Mouse (Mus musculus) midbrain, embryonic 14.5 days (tissue): ENCODE results near the gene Exosc7. TPM values are rescaled to one million over a fixed set of nuclear protein-coding genes. Genes with fewer than 3 reads are reported as not detected.
A peak's percentile ranks its signal among the peaks of the same experiment; 100 is the strongest.

Source experiments
- ATAC-seq: fragments of 200-750 bp; cut with Nextera tagmentation; 2 replicates; pipeline ENCODE4 v1.8.0; 2017; ENCODE audit warnings: moderate number of reproducible peaks, moderate library complexity; ENCODE audit not compliant: low FRiP score, low TSS enrichment
- DNase-seq: peaks from one replicate; pipeline ENCODE4 v3.0.0-alpha.2; 2015
- H3K27ac ChIP-seq: fragments of 300-500 bp; sonication (generic); replicated peaks from 2 replicates; pipeline ENCODE4 v1.5.1; 2014; ENCODE audit warnings: mild to moderate bottlenecking, low read depth, low read length, moderate library complexity
- H3K27me3 ChIP-seq: fragments of 300-500 bp; sonication (generic); 2 replicates; pipeline ENCODE4 v1.6.1; 2014; ENCODE audit warnings: low read length, control low read depth, mixed read lengths; ENCODE audit not compliant: control insufficient read depth, insufficient read depth
- H3K36me3 ChIP-seq: fragments of 300-500 bp; sonication (generic); 2 replicates; pipeline ENCODE4 v1.6.1; 2014; ENCODE audit warnings: low read length, control low read depth; ENCODE audit not compliant: control insufficient read depth, insufficient read depth
- H3K4me1 ChIP-seq: fragments of 300-500 bp; sonication (generic); 2 replicates; pipeline ENCODE4 v1.6.1; 2014; ENCODE audit warnings: mild to moderate bottlenecking, antibody characterized with exemption, low read length, control low read depth; ENCODE audit not compliant: control insufficient read depth, insufficient read depth
- H3K4me2 ChIP-seq: fragments of 300-500 bp; sonication (generic); 2 replicates; pipeline ENCODE4 v1.6.1; 2014; ENCODE audit warnings: mild to moderate bottlenecking, low read length, moderate library complexity
- H3K4me3 ChIP-seq: fragments of 300-500 bp; sonication (generic); replicated peaks from 2 replicates; pipeline ENCODE4 v1.5.1; 2014; ENCODE audit warnings: low read depth, low read length
- H3K9ac ChIP-seq: fragments of 300-500 bp; sonication (generic); replicated peaks from 2 replicates; pipeline ENCODE4 v1.6.1; 2014; ENCODE audit warnings: mild to moderate bottlenecking, low read length, moderate library complexity
- H3K9me3 ChIP-seq: fragments of 300-500 bp; sonication (generic); 2 replicates; pipeline ENCODE4 v1.6.1; 2016; ENCODE audit warnings: low read length, control low read depth, mixed read lengths; ENCODE audit not compliant: control insufficient read depth
- WGBS: fragments of 180-500 bp; shearing (Covaris S2); extraction: QIAGEN DNeasy Blood & Tissue Kit; methylation state at CpG from one replicate; pipeline ENCODE4 v1.1.7; 2014; 5-methylcytosine and 5-hydroxymethylcytosine counted together
- polyA plus RNA-seq: library from polyadenylated mRNA; unstranded; fragments of >200 nt; fragmentation: Nextera tagmentation; extraction: Ambion mirVana; gene quantifications from 2 replicates; pipeline ENCODE4 v1.2.1, GENCODE M21; 2014

The Exosc7 gene
- polyA plus RNA-seq, 1 experiment from 2014 or later, result 81.4 TPM

GRCm38 (mm10) chr9:123165781-123166443, 52.9 kb downstream of the Exosc7 start:
- 0 out of 2 replicates have a peak, but pooled peaks cover 3% of the 10 kb centered on the region for H3K4me1 ChIP-seq
- H3K9me3 ChIP-seq, result no peaks in the 10 kb centered on the region
- H3K36me3 ChIP-seq, result no peaks in the 10 kb centered on the region
- no peak overlapping the region for H3K9ac ChIP-seq
- no peak overlapping the region for H3K27ac ChIP-seq
- DNase-seq (peak; percentile 56), ATAC-seq (no peak; the same call in 1 of the 2 replicates)
- WGBS, result 70% methylated on average over 3 of the region's 3 CpGs
- H3K4me3 ChIP-seq, result no peak overlapping the region
- H3K4me2 ChIP-seq, result no peak overlapping the region
- no peaks in the 10 kb centered on the region for H3K27me3 ChIP-seq

GRCm38 (mm10) chr9:123173760-123174159, 60.7 kb downstream of the Exosc7 start:
- no peak overlapping the region for H3K9ac ChIP-seq
- no peaks in the 10 kb centered on the region for H3K4me1 ChIP-seq
- no peak overlapping the region for H3K27ac ChIP-seq
- no peak for DNase-seq
- H3K9me3 ChIP-seq, result no peaks in the 10 kb centered on the region
- H3K36me3 ChIP-seq, result no peaks in the 10 kb centered on the region
- H3K27me3 ChIP-seq, result no peaks in the 10 kb centered on the region
- H3K4me3 ChIP-seq, result no peak overlapping the region
- no peak overlapping the region for H3K4me2 ChIP-seq
- 94% methylated on average over 6 of the region's 6 CpGs for WGBS
- ATAC-seq, result no peak

GRCm38 (mm10) chr9:123174356-123174755, 61.3 kb downstream of the Exosc7 start:
- no peak for DNase-seq
- no peak overlapping the region for H3K9ac ChIP-seq
- H3K4me3 ChIP-seq, result no peak overlapping the region
- H3K27me3 ChIP-seq, result no peaks in the 10 kb centered on the region
- H3K36me3 ChIP-seq, result no peaks in the 10 kb centered on the region
- no peak overlapping the region for H3K4me2 ChIP-seq
- ATAC-seq, result no peak
- no peak overlapping the region for H3K27ac ChIP-seq
- H3K9me3 ChIP-seq, result no peaks in the 10 kb centered on the region
- H3K4me1 ChIP-seq, result no peaks in the 10 kb centered on the region
- WGBS, result 22% methylated on average over 4 of the region's 4 CpGs

- ATAC-seq (no peak), DNase-seq (no peak)
- Histone ChIP-seq H3K27ac (no peak overlapping the region), H3K4me1 (no peaks in the 10 kb centered on the region), H3K4me2 (no peak overlapping the region), H3K27me3 (no peaks in the 10 kb centered on the region), H3K4me3 (no peak overlapping the region), H3K36me3 (no peaks in the 10 kb centered on the region), H3K9ac (no peak overlapping the region), H3K9me3 (no peaks in the 10 kb centered on the region)
- 87% methylated on average over 9 of the region's 9 CpGs for WGBS
These were observed 64.5 kb downstream of the Exosc7 start for GRCm38 (mm10) chr9:123177380-123178048.

- no peak overlapping the region for H3K9ac ChIP-seq
- no peaks in the 10 kb centered on the region for H3K36me3 ChIP-seq
- DNase-seq (no peak), ATAC-seq (no peak)
- WGBS, result 94% methylated on average over 6 of the region's 6 CpGs
- H3K27ac ChIP-seq, result no peak overlapping the region
- H3K4me3 ChIP-seq, result no peak overlapping the region
- no peaks in the 10 kb centered on the region for H3K4me1 ChIP-seq
- H3K27me3 ChIP-seq, result no peaks in the 10 kb centered on the region
- H3K9me3 ChIP-seq, result no peaks in the 10 kb centered on the region
- H3K4me2 ChIP-seq, result no peak overlapping the region
These were observed 67.0 kb downstream of the Exosc7 start for GRCm38 (mm10) chr9:123180003-123180402.

GRCm38 (mm10) chr9:123183226-123183625, 70.2 kb downstream of the Exosc7 start:
- Histone ChIP-seq H3K4me2 (no peak overlapping the region), H3K27ac (no peak overlapping the region), H3K4me1 (no peaks in the 10 kb centered on the region), H3K27me3 (no peaks in the 10 kb centered on the region), H3K9me3 (no peaks in the 10 kb centered on the region), H3K9ac (no peak overlapping the region), H3K4me3 (no peak overlapping the region), H3K36me3 (no peaks in the 10 kb centered on the region)
- 82% methylated on average over 8 of the region's 8 CpGs for WGBS
- DNase-seq (no peak), ATAC-seq (no peak)

GRCm38 (mm10) chr9:123185546-123185945, 72.5 kb downstream of the Exosc7 start:
- DNase-seq (no peak), ATAC-seq (no peak)
- no peak overlapping the region for H3K4me2 ChIP-seq
- no peak overlapping the region for H3K9ac ChIP-seq
- H3K27ac ChIP-seq, result no peak overlapping the region
- H3K4me3 ChIP-seq, result no peak overlapping the region
- WGBS, result 62% methylated on average over 2 of the region's 2 CpGs
- no peaks in the 10 kb centered on the region for H3K4me1 ChIP-seq
- no peaks in the 10 kb centered on the region for H3K27me3 ChIP-seq
- no peaks in the 10 kb centered on the region for H3K9me3 ChIP-seq
- no peaks in the 10 kb centered on the region for H3K36me3 ChIP-seq
